Mouse (Mus musculus): ENCODE data around the gene Lbr. TPM values are rescaled to one million over a fixed set of nuclear protein-coding genes. Genes with fewer than 3 reads are reported as not detected.
A peak's percentile ranks its signal among the peaks of the same experiment; 100 is the strongest.

Lbr gene
- polyA plus RNA-seq, 1 experiment from 2014 or later: 133 TPM

DNA sequence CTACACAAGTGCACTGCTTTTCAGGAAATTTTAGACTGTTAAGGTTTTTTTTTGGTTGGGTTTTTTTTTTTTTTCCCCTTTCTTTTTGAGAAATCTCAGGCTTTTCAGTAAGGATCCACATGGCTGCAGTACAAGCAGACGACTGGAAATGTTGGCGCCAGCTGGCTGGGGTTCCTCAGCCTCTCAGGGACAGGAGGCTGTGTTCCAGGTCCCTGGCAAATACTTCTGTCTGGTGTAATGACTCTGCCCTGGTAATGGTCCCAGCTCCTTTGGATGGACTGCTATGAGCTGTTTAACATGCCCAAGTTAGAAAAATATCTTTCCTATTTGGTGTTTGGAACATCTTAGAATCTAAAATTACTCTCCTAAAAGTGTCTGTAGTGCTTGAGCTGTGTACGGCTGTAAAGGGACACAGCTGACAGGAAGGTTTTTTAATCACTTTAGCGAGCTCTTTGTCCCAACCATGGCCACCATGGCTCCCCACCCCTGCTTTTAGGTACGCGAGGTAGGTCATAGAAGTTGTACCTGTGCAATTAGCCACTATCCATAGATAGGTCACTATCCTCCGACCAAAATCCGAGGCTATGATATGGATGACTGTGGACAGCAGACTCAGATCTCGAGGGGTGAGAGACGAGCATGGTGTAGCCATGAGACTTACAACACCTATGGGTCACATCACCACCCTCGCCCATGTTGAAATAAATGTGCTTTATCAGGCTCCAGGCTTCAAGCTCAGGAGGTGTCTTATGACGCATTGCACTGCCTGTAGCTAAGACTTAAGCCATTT lies 8.9 kb upstream of the Lbr start:
- H3K27ac ChIP-seq: peak overlapping the region; percentile 21; the same call in 1 of the 2 replicates
- no peak overlapping the region for H3K9ac ChIP-seq
- no peak for ATAC-seq (ENCODE audit: insufficient read depth, low FRiP score, low read depth)
- no peak overlapping the region for H3K4me3 ChIP-seq (replicated peaks)
- no peaks in the 10 kb centered on the region for H3K27me3 ChIP-seq (replicated peaks)
- H3K36me3 ChIP-seq: no peaks in the 10 kb centered on the region
- WGBS: 84% methylated on average over 12 of the region's 12 CpGs
- H3K4me2 ChIP-seq: no peak overlapping the region
- H3K9me3 ChIP-seq: no peaks in the 10 kb centered on the region
- 0 out of 2 replicates have a peak, but pooled peaks cover 3% of the 10 kb centered on the region for H3K4me1 ChIP-seq

DNA sequence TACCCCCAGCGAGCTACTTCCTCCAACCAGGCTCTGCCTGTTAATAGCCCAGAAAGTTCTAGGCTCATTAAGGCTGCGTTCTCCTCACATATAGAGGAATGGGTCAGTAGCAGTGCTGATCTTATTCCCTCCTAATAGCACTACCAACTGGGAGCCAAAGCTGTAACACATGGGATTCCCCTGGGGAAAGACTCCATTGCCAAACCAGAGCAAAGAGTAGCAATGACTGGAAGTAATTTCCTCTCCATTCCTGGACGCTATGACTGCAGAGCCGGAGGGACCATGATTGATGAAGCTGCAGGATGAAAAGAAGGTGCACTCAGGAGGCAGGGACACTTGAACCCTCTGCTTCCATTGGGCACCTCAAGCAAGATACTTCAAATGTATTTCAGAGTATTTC lies 7.6 kb upstream of the Lbr start:
- H3K4me3 ChIP-seq (replicated peaks): no peak overlapping the region
- ATAC-seq (ENCODE audit: insufficient read depth, low FRiP score, low read depth): no peak
- H3K4me1 ChIP-seq: 0 out of 2 replicates have a peak, but pooled peaks cover 3% of the 10 kb centered on the region
- H3K27ac ChIP-seq: no peak overlapping the region
- H3K36me3 ChIP-seq: no peaks in the 10 kb centered on the region
- H3K27me3 ChIP-seq (replicated peaks): no peaks in the 10 kb centered on the region
- 66% methylated on average over 4 of the region's 4 CpGs for WGBS
- no peak overlapping the region for H3K9ac ChIP-seq
- no peak overlapping the region for H3K4me2 ChIP-seq
- no peaks in the 10 kb centered on the region for H3K9me3 ChIP-seq

DNA sequence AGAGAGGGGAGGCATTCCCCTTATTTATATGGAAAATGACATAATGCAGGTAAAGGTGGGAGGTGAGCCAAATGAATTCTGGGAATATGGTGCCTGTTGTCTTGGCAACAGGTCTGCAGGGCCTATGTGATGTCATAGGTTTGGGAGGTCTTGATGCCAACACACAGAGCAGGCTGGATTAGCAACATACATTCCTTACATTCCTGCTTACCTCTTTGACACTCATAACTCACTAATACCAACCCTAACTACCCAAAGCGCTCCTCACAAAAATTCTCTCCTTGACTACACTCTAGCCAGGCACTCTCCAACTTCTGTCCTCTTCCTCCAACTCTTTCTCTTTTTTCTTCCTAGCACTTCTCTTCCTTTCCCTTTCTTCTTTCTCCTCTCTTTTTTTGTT lies 5.4 kb upstream of the Lbr start:
- H3K27ac ChIP-seq: no peak overlapping the region
- H3K4me1 ChIP-seq: 0 out of 2 replicates have a peak, but pooled peaks cover 3% of the 10 kb centered on the region
- WGBS: 80% methylated on average over 1 of the region's 1 CpGs
- no peak for ATAC-seq (ENCODE audit: insufficient read depth, low FRiP score, low read depth)
- H3K4me3 ChIP-seq (replicated peaks): no peak overlapping the region
- no peak overlapping the region for H3K4me2 ChIP-seq
- no peak overlapping the region for H3K9ac ChIP-seq
- H3K27me3 ChIP-seq (replicated peaks): no peaks in the 10 kb centered on the region
- no peaks in the 10 kb centered on the region for H3K36me3 ChIP-seq
- H3K9me3 ChIP-seq: no peaks in the 10 kb centered on the region

DNA sequence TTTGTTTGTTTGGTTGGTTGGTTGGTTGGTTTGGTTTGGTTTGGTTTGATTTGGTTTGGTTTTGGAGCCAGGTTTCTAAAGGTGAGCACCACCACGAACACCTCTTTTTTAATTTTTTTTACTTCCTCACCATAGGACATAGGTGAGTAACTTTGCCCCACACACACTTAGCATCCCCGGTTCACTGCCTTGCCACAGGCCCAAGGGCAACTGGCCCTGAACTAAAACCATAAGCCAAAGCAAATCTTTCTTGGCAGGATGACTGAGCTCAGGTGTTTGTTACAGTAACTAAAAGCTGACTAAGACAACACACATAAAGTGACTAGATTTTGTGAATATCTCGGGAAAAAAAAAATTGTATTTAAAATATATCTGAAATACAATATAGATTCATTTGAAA lies 4.5 kb upstream of the Lbr start:
- Histone ChIP-seq H3K9ac (no peak overlapping the region), H3K4me1 (no peaks in the 10 kb centered on the region), H3K27me3 (replicated peaks) (no peaks in the 10 kb centered on the region), H3K4me3 (replicated peaks) (no peak overlapping the region), H3K4me2 (no peak overlapping the region), H3K27ac (no peak overlapping the region), H3K9me3 (no peaks in the 10 kb centered on the region), H3K36me3 (no peaks in the 10 kb centered on the region)
- 86% methylated on average over 3 of the region's 3 CpGs for WGBS
- no peak for ATAC-seq (ENCODE audit: insufficient read depth, low FRiP score, low read depth)

DNA sequence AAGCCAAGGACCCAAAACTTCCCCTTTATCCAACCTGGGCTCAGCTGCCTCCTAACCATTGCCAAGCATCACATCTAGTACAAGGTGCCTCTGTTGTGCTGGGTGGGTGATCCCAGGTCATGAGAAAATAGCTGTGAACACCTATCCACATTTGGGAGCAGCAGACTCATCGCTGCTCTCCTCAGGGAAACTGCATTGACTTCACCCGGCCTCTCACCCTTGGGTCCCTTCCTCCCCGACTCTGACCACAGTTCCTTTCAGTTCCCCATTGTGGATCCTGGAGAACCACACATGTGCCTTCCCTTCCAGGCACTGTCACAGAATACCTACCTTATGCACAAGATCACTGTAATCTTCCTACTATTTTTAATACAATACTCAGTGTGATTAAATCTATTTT lies 2.9 kb upstream of the Lbr start:
- Histone ChIP-seq H3K4me2 (no peak overlapping the region), H3K27ac (no peak overlapping the region), H3K4me1 (no peaks in the 10 kb centered on the region), H3K27me3 (replicated peaks) (no peaks in the 10 kb centered on the region), H3K36me3 (no peaks in the 10 kb centered on the region), H3K9me3 (no peaks in the 10 kb centered on the region), H3K9ac (no peak overlapping the region), H3K4me3 (replicated peaks) (no peak overlapping the region)
- 84% methylated on average over 3 of the region's 3 CpGs for WGBS
- no peak for ATAC-seq (ENCODE audit: insufficient read depth, low FRiP score, low read depth)

DNA sequence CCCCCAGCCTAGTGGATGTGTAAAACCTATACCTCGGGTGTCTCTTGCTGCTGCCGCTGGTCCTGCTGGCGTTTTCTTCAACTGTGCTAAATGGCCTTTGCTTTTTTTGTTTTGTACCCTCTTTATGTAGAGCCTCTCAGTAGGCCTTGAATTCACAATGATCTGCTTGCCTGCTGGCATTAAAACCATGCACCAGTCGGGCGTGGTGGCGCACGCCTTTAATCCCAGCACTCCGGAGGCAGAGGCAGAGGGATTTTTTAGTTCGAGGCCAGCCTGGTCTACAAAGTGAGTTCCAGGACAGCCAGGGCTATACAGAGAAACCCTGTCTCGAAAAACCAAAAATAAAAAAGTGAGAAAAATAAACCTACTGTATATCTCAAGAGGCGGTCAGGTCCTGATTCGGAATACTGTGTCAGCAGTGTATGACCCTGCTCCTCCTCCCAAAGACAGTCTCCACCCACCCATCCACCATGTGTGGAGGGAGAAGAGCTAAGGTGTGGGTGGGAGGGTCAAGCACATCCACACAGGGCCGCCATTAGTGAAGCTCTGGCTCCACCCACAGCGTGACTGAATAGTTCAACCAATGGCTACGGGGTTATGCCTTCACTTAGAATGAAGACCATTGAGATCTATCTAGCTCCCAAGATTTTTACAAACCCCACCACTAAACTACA lies 2.2 kb upstream of the Lbr start:
- Histone ChIP-seq H3K27me3 (replicated peaks) (no peaks in the 10 kb centered on the region), H3K4me3 (replicated peaks) (no peak overlapping the region), H3K4me2 (no peak overlapping the region), H3K36me3 (no peaks in the 10 kb centered on the region), H3K9me3 (no peaks in the 10 kb centered on the region), H3K9ac (no peak overlapping the region), H3K27ac (no peak overlapping the region), H3K4me1 (peaks cover 4% of the 10 kb centered on the region; the same call in 1 of the 2 replicates)
- no peak for ATAC-seq (ENCODE audit: insufficient read depth, low FRiP score, low read depth)
- WGBS: 82% methylated on average over 15 of the region's 15 CpGs

DNA sequence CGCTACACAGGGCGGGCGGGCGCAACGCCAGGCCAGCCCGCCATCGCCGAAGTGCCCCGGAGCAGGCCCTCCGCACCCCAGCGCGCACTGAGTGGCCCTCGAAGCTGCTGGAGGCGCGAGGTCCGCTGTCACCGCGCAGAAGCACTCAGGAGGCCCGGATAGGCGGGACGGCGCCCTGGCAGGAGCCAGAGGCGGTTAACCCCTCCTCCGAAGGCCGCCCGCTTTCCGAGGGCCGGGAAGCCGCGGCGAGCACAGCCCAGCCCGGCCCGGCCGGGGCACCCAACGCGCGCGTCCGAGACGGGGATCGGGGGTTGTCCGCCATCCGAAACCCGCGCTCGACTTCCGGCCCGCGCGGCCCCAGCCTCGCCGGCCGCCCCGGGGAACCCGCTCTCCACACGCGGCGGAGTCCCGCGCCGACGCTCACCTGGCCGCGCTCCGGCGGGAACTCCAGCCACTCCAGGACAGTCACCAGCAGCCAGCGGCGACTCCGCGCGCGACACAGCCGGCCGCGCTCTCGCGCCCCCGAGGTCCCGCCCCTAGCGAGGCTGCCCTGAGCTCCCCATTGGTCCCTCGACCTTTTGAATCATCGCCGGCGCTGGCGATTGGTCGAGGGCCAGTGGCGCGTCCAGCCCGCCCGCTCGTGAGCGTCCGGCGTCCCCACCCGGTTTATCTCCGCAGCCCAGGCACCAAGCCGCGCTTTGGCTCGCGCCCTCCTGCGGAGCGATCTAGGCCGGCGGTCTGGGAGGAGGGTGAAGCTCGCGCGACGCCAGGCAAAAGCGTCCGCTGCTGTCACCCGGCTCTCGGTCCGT lies 778 bp downstream of the Lbr start:
- Histone ChIP-seq H3K4me2 (peak overlapping the region; percentile 89), H3K27ac (peak overlapping the region; percentile 98), H3K9ac (peak overlapping the region; percentile 76), H3K4me3 (replicated peaks) (peak overlapping the region; percentile 71), H3K27me3 (replicated peaks) (no peaks in the 10 kb centered on the region), H3K4me1 (peaks cover 11% of the 10 kb centered on the region; the same call in 1 of the 2 replicates), H3K36me3 (no peaks in the 10 kb centered on the region), H3K9me3 (no peaks in the 10 kb centered on the region)
- under 1% methylated on average over 101 of the region's 113 CpGs for WGBS
- peak; percentile 98 for ATAC-seq (ENCODE audit: insufficient read depth, low FRiP score, low read depth)

DNA sequence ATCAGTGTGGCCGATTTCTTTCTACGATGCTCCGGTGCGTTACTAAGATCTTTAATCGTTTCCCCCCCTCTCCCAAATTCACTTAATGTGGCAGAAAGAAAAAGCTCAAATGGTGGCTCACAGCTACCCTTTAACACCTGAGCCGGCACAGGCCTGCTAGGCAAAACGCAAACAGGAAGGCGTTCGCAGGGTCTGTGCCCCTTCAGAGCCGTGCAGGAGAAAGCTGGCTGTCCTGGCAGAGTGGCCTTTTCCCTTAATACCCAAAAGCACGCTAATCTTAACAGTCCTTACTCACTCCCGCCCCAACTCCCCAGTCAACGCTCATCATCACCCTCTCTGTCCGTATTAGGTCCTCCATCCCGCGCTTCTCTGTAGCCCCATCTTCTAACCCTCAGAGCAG lies 1.4 kb downstream of the Lbr start:
- Histone ChIP-seq H3K4me2 (peak overlapping the region; percentile 78), H3K9ac (peak overlapping the region; percentile 76), H3K27ac (peak overlapping the region; percentile 98), H3K4me3 (replicated peaks) (peak overlapping the region; percentile 71), H3K36me3 (peaks cover 4% of the 10 kb centered on the region), H3K27me3 (replicated peaks) (no peaks in the 10 kb centered on the region), H3K4me1 (peaks cover 11% of the 10 kb centered on the region; the same call in 1 of the 2 replicates), H3K9me3 (no peaks in the 10 kb centered on the region)
- 0 out of 2 replicates have a peak, but pooled peaks have one; percentile 0 for ATAC-seq (ENCODE audit: insufficient read depth, low FRiP score, low read depth)
- under 1% methylated on average over 16 of the region's 16 CpGs for WGBS

DNA sequence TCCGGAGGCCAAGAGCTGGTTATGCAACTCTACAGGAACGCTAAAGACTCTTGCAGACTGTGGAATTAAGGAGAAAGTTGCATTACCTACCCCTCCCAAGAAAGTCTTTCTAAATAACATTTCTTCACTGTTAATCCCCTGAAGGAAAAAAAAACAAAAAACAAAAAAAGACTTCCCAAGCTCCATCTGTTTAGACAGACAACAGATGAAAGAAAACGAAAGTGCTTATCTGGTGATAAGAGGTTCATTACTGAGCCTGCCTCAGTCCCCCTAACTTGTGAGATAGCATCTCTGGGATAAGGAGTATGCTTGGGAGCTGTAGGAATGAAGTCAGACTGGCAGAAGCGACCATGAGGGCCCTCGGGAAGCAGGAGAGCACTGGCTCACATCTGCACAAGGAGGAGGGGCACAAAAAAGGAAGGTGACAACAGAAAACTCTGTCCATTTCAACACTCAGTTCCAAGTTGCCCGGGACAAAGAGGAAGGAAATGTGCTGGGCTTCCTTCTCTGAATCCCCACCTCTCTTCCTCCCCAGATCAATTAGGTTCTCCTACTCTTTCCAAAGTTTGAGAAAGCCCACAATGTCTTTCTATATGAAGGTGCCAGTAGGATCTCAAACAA lies 3.0 kb downstream of the Lbr start:
- Histone ChIP-seq H3K9ac (peak overlapping the region; percentile 12; the same call in 1 of the 2 replicates), H3K9me3 (no peaks in the 10 kb centered on the region), H3K4me3 (replicated peaks) (peak overlapping the region; percentile 21), H3K27ac (0 out of 2 replicates have a peak overlapping the region, but pooled peaks have one; percentile 3), H3K4me1 (peaks cover 11% of the 10 kb centered on the region; the same call in 1 of the 2 replicates), H3K36me3 (peaks cover 19% of the 10 kb centered on the region), H3K4me2 (peak overlapping the region; percentile 78), H3K27me3 (replicated peaks) (no peaks in the 10 kb centered on the region)
- WGBS: 9% methylated on average over 6 of the region's 6 CpGs
- no peak for ATAC-seq (ENCODE audit: insufficient read depth, low FRiP score, low read depth)

DNA sequence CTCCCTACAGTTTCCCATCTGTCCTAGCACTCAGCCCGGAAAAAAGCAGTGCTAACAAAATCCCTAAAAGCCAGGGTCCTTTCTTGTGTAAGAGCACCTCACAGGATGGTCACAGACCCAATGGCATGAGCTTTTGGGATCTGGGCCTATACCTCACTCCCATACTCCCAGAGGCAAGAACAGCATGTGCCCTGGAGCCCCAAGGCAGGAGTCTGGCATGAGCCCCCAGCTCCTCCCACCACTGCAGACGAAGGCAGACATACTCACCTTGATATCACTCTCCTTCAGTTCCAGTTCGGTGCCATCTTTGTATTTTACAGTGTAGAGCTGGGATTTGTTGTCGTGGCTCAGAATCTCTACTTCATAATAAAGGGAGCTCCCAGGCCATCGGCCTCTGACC lies 4.7 kb downstream of the Lbr start:
- whole genome bisulfite sequencing: 89% methylated on average over 5 of the region's 5 CpGs
- no peak overlapping the region for H3K9ac ChIP-seq
- H3K4me1 ChIP-seq: peaks cover 11% of the 10 kb centered on the region; the same call in 1 of the 2 replicates
- no peak overlapping the region for H3K4me2 ChIP-seq
- no peak overlapping the region for H3K27ac ChIP-seq
- H3K4me3 ChIP-seq (replicated peaks): no peak overlapping the region
- H3K27me3 ChIP-seq (replicated peaks): no peaks in the 10 kb centered on the region
- H3K9me3 ChIP-seq: no peaks in the 10 kb centered on the region
- H3K36me3 ChIP-seq: peaks cover 27% of the 10 kb centered on the region
- ATAC-seq (ENCODE audit: insufficient read depth, low FRiP score, low read depth): no peak

DNA sequence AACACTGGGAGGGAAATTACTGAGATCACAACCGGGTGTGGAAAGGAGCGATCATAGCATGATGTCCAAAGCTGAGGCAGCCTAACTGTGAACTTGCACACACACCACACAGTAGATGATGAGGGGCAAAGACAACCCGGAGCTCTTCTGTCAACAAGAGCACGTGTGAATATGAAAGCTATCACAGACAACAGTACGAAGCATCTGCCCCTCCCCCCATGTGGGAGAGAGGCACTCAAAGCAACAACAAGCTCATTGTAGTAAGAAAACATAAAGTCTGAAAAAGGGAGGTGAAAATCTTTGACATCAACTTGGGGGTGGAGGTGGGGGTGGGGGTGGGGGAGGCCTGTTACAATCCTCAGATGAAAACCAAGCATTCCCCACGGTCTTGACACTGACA lies 9.7 kb downstream of the Lbr start:
- ATAC-seq (ENCODE audit: insufficient read depth, low FRiP score, low read depth): no peak
- H3K9me3 ChIP-seq: no peaks in the 10 kb centered on the region
- no peak overlapping the region for H3K4me3 ChIP-seq (replicated peaks)
- H3K4me2 ChIP-seq: no peak overlapping the region
- no peaks in the 10 kb centered on the region for H3K4me1 ChIP-seq
- no peak overlapping the region for H3K9ac ChIP-seq
- H3K36me3 ChIP-seq: peaks cover 64% of the 10 kb centered on the region
- H3K27me3 ChIP-seq (replicated peaks): no peaks in the 10 kb centered on the region
- 80% methylated on average over 6 of the region's 6 CpGs for WGBS
- no peak overlapping the region for H3K27ac ChIP-seq

Data from stomach, embryonic 15.5 days (tissue).